Mouse (Mus musculus) G1E (cell line): ENCODE measurements around the gene Fxr2.

Source experiments
- CTCF ChIP-seq: IDR thresholded peaks from 2 replicates; pipeline ENCODE4 v1.5.1; 2012; ENCODE audit warnings: low read depth, low read length, inconsistent platforms, mixed read lengths
- GATA1 ChIP-seq: IDR thresholded peaks from 2 replicates; pipeline ENCODE4 v1.6.1; 2012; ENCODE audit warnings: borderline replicate concordance, low read length, inconsistent platforms, mixed read lengths
- POLR2AphosphoS5 ChIP-seq: IDR thresholded peaks from 2 replicates; pipeline ENCODE4 v1.6.1; 2012; ENCODE audit warnings: low read depth, low read length, inconsistent platforms; ENCODE audit not compliant: insufficient replicate concordance

DNA sequence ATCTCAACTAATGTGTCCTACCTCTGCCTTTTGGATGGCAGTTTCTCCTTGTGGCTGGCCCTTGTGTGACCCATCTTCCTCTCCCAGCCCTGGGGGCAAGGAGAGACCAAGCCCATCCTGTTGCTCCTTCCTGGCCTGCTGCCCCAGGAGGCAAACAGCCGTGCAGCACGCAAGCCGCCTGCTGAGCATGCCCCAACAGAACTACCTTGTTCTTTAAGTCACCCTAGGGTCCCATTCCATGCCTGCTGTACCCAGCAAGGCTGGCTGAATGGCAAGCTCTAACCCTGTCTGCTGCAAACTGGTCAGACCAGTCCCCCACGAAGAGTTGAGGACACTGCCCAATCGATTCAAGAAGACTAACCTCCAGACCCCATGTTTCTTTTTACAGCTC is 23.3 kb downstream of the Fxr2 start:
- TF ChIP-seq CTCF = no peak
- no peak for TF ChIP-seq POLR2AphosphoS5
- no peak for TF ChIP-seq GATA1
